Mouse (Mus musculus) forebrain, embryonic 14.5 days (tissue): ENCODE results near the gene Plekhg1. TPM values are rescaled to one million over a fixed set of nuclear protein-coding genes. Genes with fewer than 3 reads are reported as not detected.

Source experiments
- ATAC-seq: fragments of 200-750 bp; cut with Nextera tagmentation; 2 replicates; pipeline ENCODE4 v1.8.0; 2017; ENCODE audit warnings: mild to moderate bottlenecking, moderate library complexity
- DNase-seq: peaks from one replicate; pipeline ENCODE4 v3.0.0-alpha.2; 2015; ENCODE audit warnings: low spot score
- H3K27ac ChIP-seq: fragments of 300-500 bp; sonication (generic); 2 replicates; pipeline ENCODE4 v1.5.1; 2014; ENCODE audit warnings: low read depth, mild to moderate bottlenecking, control low read depth, low read length, moderate library complexity
- H3K27me3 ChIP-seq: fragments of 300-500 bp; sonication (generic); replicated peaks from 2 replicates; pipeline ENCODE4 v1.6.1; 2014; ENCODE audit warnings: low read length, control low read depth, mixed read lengths; ENCODE audit not compliant: control insufficient read depth, insufficient read depth
- H3K36me3 ChIP-seq: fragments of 300-500 bp; sonication (generic); 2 replicates; pipeline ENCODE4 v1.6.1; 2014; ENCODE audit warnings: low read length, control low read depth; ENCODE audit not compliant: control insufficient read depth, insufficient read depth
- H3K4me1 ChIP-seq: fragments of 300-500 bp; sonication (generic); 2 replicates; pipeline ENCODE4 v1.6.1; 2014; ENCODE audit warnings: antibody characterized with exemption, low read length, control low read depth; ENCODE audit not compliant: control insufficient read depth, insufficient read depth
- H3K4me2 ChIP-seq: fragments of 300-500 bp; sonication (generic); 2 replicates; pipeline ENCODE4 v1.6.1; 2014; ENCODE audit warnings: mild to moderate bottlenecking, control low read depth, low read length
- H3K4me3 ChIP-seq: fragments of 300-500 bp; sonication (generic); 2 replicates; pipeline ENCODE4 v1.5.1; 2014; ENCODE audit warnings: low read depth, low read length, control low read depth
- H3K9ac ChIP-seq: fragments of 300-500 bp; sonication (generic); 2 replicates; pipeline ENCODE4 v1.6.1; 2014; ENCODE audit warnings: mild to moderate bottlenecking, low read length, control low read depth, moderate library complexity
- H3K9me3 ChIP-seq: fragments of 300-500 bp; sonication (generic); replicated peaks from 2 replicates; pipeline ENCODE4 v1.6.1; 2016; ENCODE audit warnings: low read length, control low read depth, mixed read lengths; ENCODE audit not compliant: control insufficient read depth
- WGBS: fragments of 180-500 bp; shearing (Covaris S2); extraction: QIAGEN DNeasy Blood & Tissue Kit; methylation state at CpG from one replicate; pipeline ENCODE4 v1.1.7; 2014; 5-methylcytosine and 5-hydroxymethylcytosine counted together
- polyA plus RNA-seq: library from polyadenylated mRNA; unstranded; fragments of >200 nt; fragmentation: Nextera tagmentation; extraction: Ambion mirVana; gene quantifications from 2 replicates; pipeline ENCODE4 v1.2.1, GENCODE M21; 2014

Plekhg1 gene
- polyA plus RNA-seq, 1 experiment from 2014 or later: 3.1 TPM

DNA sequence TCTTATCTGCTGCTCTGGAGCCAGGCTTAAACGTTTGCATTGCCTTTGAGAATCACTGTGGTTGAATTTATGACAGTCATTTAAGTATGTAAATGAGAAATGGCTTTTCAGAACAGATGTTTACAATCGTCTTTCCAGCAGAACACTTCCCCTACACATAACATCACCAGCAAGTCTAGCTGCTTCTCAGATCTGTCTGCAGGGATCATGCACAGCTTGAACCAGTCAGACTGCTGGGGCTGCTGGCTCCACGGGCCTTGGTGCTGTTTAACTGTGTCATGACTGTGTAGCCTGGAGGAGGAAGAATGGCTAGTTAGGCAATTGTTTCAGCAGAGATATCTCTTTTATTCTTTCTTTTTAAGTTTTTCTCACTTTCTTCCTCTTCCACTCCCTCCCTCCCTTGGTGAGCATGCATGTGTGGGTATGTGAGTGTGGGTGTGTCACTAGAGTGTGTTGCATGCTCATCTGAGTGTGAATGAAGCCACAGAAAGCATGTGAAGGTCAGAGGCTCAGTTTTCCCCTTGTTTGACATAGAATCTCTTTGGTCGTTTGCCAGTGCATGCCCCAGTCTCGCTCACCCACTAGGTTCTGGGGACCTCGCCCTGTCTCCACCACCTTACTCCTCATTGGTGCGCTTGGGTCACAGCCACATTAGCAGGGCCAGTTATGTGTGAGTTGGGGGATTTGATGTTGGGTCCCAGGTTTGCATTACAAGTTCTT, 266.3 kb downstream of the Plekhg1 start:
- Histone ChIP-seq H3K36me3 (no peaks in the 10 kb centered on the region), H3K4me3 (no peak overlapping the region), H3K4me1 (no peaks in the 10 kb centered on the region), H3K9me3 (no peaks in the 10 kb centered on the region), H3K9ac (no peak overlapping the region), H3K4me2 (no peak overlapping the region), H3K27ac (no peak overlapping the region), H3K27me3 (no peaks in the 10 kb centered on the region)
- DNase-seq (peak; percentile 4), ATAC-seq (0 out of 2 replicates have a peak, but pooled peaks have one; percentile 37)
- 75% methylated on average over 7 of the region's 7 CpGs for WGBS

Other genes with a start within 250 kb of the Plekhg1 start
- gene Iyd, start 200.1 kb upstream of the Plekhg1 start, polyA plus RNA-seq: 0.53 and 0.91 TPM in 2 replicates
- 3.9 and 4.0 TPM in 2 replicates for gene Mthfd1l, start 232.8 kb downstream of the Plekhg1 start, polyA plus RNA-seq